Mouse (Mus musculus) cerebellum, adult 2 months (tissue): Measurements from ENCODE around the gene Dmtf1. TPM values are rescaled to one million over a fixed set of nuclear protein-coding genes. Genes with fewer than 3 reads are reported as not detected.

Experiments
- DNase-seq, 2 experiments: peaks; one replicate each; pipeline ENCODE4 v3.0.0; 2021
- H3K27ac ChIP-seq: fragments of 200-500 bp; 2 replicates; pipeline ENCODE4 v1.5.1; 2012; ENCODE audit warnings: low read length, control low read depth, inconsistent platforms; ENCODE audit not compliant: insufficient read depth
- H3K27me3 ChIP-seq: fragments of 200-500 bp; 2 replicates; pipeline ENCODE4 v1.6.1; 2012; ENCODE audit warnings: inconsistent platforms, mild to moderate bottlenecking, low read length, moderate library complexity; ENCODE audit not compliant: control insufficient read depth, insufficient read depth
- H3K4me1 ChIP-seq: fragments of 200-500 bp; 2 replicates; pipeline ENCODE4 v1.6.1; 2011; ENCODE audit warnings: low read length; ENCODE audit not compliant: control insufficient read depth, insufficient read depth
- H3K4me3 ChIP-seq: fragments of 200-500 bp; replicated peaks from 2 replicates; pipeline ENCODE3; 2011; ENCODE audit warnings: mild to moderate bottlenecking, low read depth, low read length, control low read depth; ENCODE audit not compliant: insufficient read depth
- CTCF ChIP-seq: fragments of 200-500 bp; IDR thresholded peaks from 2 replicates; pipeline ENCODE4 v1.5.1; 2011; ENCODE audit warnings: low read depth, mild to moderate bottlenecking, control low read depth, low read length, moderate library complexity, borderline replicate concordance; ENCODE audit not compliant: insufficient read depth
- POLR2A ChIP-seq: fragments of 200-500 bp; IDR thresholded peaks from 2 replicates; pipeline ENCODE4 v1.6.1; 2011; ENCODE audit warnings: low read length, control low read depth, borderline replicate concordance; ENCODE audit not compliant: insufficient read depth
- WGBS: fragments of 180-500 bp; shearing (Covaris S2); methylation state at CpG from one replicate; pipeline ENCODE4 v1.1.7; 2018; 5-methylcytosine and 5-hydroxymethylcytosine counted together
- polyA plus RNA-seq: library from polyadenylated mRNA; depleted of rRNA; stranded (reverse); fragments of >200 nt; gene quantifications from 2 replicates; pipeline ENCODE4 v1.2.3, GENCODE M21; 2012

The Dmtf1 gene
- polyA plus RNA-seq, 1 experiment, result 67.5 TPM

GRCm38 (mm10) chr5:9160831-9161455 lies 633 bp downstream of the Dmtf1 start:
- H3K27ac ChIP-seq, result peak overlapping the region; percentile 54
- H3K4me1 ChIP-seq, result no peaks in the 10 kb centered on the region; the same call in 1 of the 2 replicates
- no peak for DNase-seq
- WGBS, result under 1% methylated on average over 55 of the region's 55 CpGs
- no peaks in the 10 kb centered on the region for H3K27me3 ChIP-seq
- no peak for TF ChIP-seq CTCF
- TF ChIP-seq POLR2A, result no peak
- H3K4me3 ChIP-seq, result peak overlapping the region; percentile 78

DNA sequence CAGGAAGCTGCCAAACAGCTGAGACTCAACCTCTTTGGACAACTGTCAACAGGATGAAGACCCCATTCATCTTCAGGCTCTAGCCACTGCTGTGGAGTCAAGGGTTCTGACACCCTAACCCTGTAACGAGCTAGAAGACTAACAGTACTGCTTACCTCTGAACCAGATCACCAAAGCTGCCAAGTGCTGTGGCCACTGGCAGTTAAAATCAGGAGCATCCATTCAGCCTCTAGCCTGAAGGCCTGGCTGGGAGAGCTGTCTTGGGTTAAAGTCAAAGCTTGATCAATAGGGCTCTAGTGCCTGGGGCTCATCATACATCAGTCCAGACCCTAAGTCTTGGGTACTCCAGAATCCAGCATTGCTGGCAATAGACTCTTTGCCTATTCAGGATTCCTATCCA lies 4.2 kb downstream of the Dmtf1 start:
- no peak for DNase-seq
- 69% methylated on average over 1 of the region's 1 CpGs for WGBS
- TF ChIP-seq POLR2A, result no peak
- TF ChIP-seq CTCF, result no peak

DNA sequence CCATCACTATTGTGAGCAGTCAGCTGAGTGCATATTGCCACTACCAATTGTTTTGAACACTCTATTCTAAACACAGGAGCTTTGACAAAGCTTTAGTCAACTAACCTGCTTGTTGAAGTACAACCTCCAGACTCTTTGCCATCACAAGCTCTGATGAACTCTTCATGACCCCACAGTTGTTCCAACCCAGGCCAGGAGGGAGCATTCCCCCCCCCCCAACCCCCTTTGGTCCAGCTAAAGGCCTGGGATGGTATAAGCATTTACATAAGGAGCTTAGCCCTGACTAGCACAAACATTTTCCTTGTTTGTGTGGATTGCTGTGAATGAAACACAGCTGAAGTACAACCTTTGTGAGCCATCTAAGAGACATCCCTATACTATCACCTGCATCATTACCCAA lies 4.8 kb downstream of the Dmtf1 start:
- Histone ChIP-seq H3K27me3 (no peaks in the 10 kb centered on the region), H3K4me1 (no peaks in the 10 kb centered on the region; the same call in 1 of the 2 replicates)
- TF ChIP-seq POLR2A (no peak), CTCF (no peak)

More for the DNA sequence above, 4.2 kb downstream of the Dmtf1 start:
- Histone ChIP-seq H3K4me3 (no peak overlapping the region), H3K4me1 (no peaks in the 10 kb centered on the region; the same call in 1 of the 2 replicates), H3K27ac (no peak overlapping the region), H3K27me3 (no peaks in the 10 kb centered on the region)

GRCm38 (mm10) chr5:9149273-9149850 lies 12.2 kb downstream of the Dmtf1 start:
- Histone ChIP-seq H3K27me3 (no peaks in the 10 kb centered on the region), H3K27ac (no peak overlapping the region), H3K4me3 (no peak overlapping the region), H3K4me1 (no peaks in the 10 kb centered on the region)
- no peak for DNase-seq
- WGBS, result 90% methylated on average over 8 of the region's 8 CpGs
- no peak for TF ChIP-seq POLR2A
- TF ChIP-seq CTCF, result no peak

More for the DNA sequence above, 4.8 kb downstream of the Dmtf1 start:
- Histone ChIP-seq H3K27ac (no peak overlapping the region), H3K4me3 (no peak overlapping the region)
- no peak for DNase-seq

GRCm38 (mm10) chr5:9142376-9142775 lies 19.2 kb downstream of the Dmtf1 start:
- Histone ChIP-seq H3K27me3 (no peaks in the 10 kb centered on the region), H3K4me1 (no peaks in the 10 kb centered on the region), H3K27ac (no peak overlapping the region), H3K4me3 (no peak overlapping the region)
- DNase-seq, result no peak
- 93% methylated on average over 6 of the region's 6 CpGs for WGBS
- TF ChIP-seq CTCF (no peak), POLR2A (no peak)

DNA sequence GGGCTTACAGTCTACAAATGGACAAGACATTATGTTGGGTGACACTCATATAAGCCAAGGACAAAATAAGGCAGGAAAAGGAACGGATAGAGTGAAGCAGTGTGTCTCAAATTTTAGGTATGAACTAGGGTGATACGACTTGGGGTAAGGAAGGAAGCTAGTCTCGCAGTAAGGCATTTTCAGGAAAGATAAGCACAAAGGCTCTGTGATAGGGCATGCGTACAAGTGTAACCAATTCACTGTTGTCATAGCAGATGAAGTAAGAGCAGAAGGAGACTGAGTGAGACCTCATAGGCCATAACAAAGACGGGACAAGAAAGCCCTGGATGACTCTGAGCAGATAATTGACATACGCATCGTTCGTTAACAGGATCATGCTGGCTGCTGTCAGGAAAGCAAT lies 20.9 kb downstream of the Dmtf1 start:
- Histone ChIP-seq H3K4me3 (no peak overlapping the region), H3K27me3 (no peaks in the 10 kb centered on the region), H3K27ac (no peak overlapping the region), H3K4me1 (no peaks in the 10 kb centered on the region)
- TF ChIP-seq POLR2A (no peak), CTCF (no peak)
- no peak for DNase-seq
- 89% methylated on average over 8 of the region's 8 CpGs for WGBS

DNA sequence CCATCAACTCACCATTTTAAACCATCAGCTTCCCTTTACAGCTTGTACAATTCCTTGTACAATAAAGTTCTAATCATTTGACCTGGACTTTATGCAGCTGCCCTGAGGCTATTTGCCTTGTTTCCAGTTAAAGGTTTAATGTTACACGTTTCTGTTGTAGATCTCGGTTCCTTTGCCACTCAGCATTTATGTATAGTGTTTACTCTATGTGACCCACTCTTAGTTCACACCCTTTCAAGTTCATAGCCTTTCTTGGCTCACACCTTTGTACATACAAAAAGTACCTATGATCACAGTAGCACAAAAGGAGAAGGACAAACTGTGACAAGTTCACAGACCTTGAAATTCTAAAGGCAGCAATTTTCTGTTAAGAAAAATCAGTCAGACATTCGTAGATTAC lies 26.0 kb downstream of the Dmtf1 start:
- 91% methylated on average over 3 of the region's 3 CpGs for WGBS
- no peak for TF ChIP-seq CTCF
- TF ChIP-seq POLR2A, result no peak
- Histone ChIP-seq H3K27me3 (no peaks in the 10 kb centered on the region), H3K27ac (no peak overlapping the region), H3K4me1 (no peaks in the 10 kb centered on the region), H3K4me3 (no peak overlapping the region)
- no peak for DNase-seq

DNA sequence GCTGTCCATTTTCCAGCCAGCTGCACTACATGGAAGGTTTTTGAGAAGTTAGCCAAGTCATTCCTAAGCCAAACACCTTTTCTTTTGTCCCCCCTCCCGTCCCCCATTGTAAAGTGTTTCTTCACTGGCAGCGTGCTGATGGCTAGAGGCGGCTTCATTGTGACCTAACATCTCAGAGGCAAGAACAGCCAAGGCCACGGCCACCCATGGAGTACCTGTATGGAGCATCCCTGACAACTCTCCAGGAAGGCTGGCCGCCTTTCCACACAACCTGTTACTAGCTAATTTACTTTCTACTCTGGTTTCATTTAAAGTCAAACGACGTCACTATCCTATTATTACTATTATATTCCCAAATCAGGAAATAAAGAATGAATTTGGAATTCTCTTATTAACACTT lies 29.8 kb downstream of the Dmtf1 start:
- Histone ChIP-seq H3K27ac (no peak overlapping the region), H3K4me1 (no peaks in the 10 kb centered on the region), H3K4me3 (no peak overlapping the region), H3K27me3 (no peaks in the 10 kb centered on the region)
- DNase-seq, result peak; percentile 61 to 72
- 9% methylated on average over 7 of the region's 7 CpGs for WGBS
- TF ChIP-seq POLR2A, result no peak
- no peak for TF ChIP-seq CTCF
